Mouse (Mus musculus): Measurements from ENCODE around the gene Srd5a1. TPM values are rescaled to one million over a fixed set of nuclear protein-coding genes. Genes with fewer than 3 reads are reported as not detected.

Srd5a1 gene
- total RNA-seq, 2 experiments from 2014 or later = 6.9 to 8.5 TPM

DNA sequence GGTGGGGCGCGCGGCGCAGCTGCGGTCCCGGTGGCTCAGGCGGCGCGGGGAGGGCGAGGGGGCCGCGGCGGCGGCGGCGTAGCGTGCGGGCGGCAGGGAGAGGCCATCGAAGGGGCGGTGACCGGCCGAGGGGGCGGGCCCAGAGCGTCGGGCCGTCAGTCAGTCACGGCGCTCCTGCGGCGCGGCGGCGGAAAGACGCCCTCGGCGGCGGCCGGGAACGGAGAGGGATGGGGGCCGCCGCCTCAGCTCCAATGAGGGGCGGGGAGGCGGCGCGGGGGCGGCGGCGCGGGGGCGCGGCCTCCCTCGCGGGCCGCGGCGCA is 76.9 kb downstream of the Srd5a1 start, which contains the start of gene Tent4a:
Gene Tent4a, minus strand, starts transcription at position 284 of the 320 bp plus-strand sequence.
- TF ChIP-seq CTCF (IDR thresholded peaks at IDR 0.05) = no peak
- Histone ChIP-seq H3K27ac (peak within 1 kb of the TSS; percentile 89), H3K4me3 (peak within 1 kb of the TSS; percentile 94)
- intact Hi-C loops (cut with DNase I) = no loop called here
- no peak for DNase-seq (ENCODE audit: extremely low spot score in 1 of 2, low spot score in 2 of 2)

DNA sequence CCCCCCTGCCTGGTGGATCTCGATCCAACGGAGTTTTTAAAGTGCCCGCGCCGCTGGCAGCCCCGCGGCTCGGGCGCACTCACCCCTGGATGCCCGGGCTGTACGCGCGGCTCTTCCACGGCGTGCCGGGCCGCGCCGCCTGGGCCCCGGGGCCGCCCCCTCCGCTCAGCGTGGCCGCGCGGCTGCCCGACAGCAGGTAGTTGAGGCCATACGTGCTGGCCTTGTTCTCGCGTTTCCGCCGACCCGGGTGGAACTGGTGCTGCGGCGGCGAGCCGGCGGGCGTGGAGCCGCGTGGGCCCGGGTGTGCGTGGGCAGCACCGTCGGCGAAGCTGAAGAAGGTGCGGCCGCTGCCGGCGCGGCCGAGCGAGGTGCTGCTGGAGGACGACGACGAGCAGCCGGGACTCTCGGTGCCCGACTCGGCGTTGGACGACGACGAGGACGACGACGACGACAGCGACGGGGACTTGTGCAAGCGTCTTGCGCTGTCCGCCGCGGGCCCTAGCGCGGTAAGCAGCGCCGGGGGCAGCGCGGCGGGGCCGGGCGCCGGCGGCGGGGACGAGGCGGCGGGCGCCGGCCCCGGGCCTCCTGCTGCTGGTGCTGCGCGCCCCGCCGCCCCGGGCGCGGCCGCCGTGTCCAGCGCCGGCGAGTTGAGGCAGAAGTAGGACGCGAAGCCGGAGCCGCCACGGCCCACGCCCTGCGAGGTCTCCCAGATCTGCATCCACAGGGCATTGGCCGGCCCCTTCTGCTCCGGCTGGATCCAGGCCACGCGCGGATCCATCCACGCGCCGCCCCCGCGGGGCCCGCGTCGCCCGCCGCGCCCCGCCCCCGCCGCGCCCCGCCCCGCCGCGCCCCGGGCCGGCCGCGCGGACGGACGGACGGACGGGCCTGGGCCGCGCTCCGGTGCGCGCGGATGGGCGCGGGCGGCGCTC is 77.6 kb downstream of the Srd5a1 start, which contains the start of gene Nsun2:
Gene Nsun2, plus strand, starts transcription at position 342 of the 929 bp plus-strand sequence.
- Histone ChIP-seq H3K27ac (peak within 1 kb of the TSS; percentile 85), H3K4me3 (peak within 1 kb of the TSS; percentile 94)
- intact Hi-C loops (cut with DNase I) = no loop called here
- DNase-seq (ENCODE audit: extremely low spot score in 1 of 2, low spot score in 2 of 2) = peak; percentile 60 to 65
- no peak for TF ChIP-seq CTCF (IDR thresholded peaks at IDR 0.05)

DNA sequence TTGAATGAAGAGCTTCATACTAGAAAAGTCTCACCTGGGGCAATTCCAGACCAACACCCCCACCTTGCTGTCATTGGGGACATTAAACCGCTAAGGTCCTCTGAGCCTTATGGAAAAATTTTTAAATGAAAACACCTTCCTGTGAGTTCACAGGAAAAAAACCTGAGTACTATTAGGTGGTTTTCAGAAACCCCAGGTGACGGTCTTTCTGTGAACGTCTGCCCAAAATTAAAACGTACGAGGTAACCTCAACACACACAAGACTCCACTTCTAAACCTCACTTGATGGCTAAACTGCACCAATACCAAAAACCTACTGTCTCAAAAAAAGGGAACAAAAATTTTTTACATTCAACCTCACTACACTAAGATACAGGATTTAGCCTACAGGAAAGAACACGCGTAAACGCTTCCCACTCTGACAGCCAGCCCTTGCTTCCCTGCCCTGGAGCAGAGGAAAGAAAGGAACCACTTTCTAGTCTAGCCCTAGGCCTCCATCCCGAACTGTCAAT is 78.3 kb downstream of the Srd5a1 start:
- TF ChIP-seq CTCF (IDR thresholded peaks at IDR 0.05) = no peak; the same call in 1 of the 2 replicates
- DNase-seq (ENCODE audit: extremely low spot score in 1 of 2, low spot score in 2 of 2) = no peak
- intact Hi-C loops (cut with DNase I) = no loop called here
- peak overlapping the region; percentile 88 for H3K4me3 ChIP-seq
- H3K27ac ChIP-seq = peak overlapping the region; percentile 85

DNA sequence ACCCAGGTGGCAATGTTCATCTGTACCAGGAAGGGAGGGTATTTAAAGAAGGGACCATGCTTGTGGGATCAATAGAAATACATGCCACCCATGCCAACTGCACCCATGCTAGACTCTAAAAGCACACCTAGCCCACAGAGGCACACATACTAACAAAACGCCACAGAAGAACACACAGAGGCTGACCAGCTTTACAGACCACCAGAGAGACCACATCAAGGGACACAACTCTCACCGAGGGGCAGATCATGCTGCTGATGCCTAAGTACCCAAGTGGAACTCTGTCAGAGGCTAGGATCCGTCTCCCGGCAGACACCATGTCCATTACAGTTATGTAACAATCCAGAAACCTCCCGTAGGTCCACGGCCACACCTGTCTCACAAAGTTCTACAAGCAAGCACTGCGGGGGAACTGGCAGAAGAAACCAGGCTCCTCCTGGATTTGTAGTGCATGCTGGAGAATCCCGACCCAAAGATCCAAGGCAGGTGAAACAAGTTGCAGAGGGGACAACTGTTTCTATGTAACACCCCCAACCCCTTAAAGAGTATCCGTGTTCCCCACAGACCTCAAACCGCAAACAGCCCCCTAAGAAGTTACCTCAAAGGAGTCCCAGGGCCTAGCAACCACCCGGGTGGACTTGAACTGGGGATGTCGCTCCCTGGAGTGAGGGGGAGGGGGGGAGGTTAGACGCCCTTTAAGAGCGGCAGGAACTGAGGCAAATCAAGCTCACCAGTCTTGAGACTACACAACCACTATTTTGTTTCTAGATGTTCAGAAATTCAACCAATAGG is 78.9 kb downstream of the Srd5a1 start:
- no peak for DNase-seq (ENCODE audit: extremely low spot score in 1 of 2, low spot score in 2 of 2)
- no peak for TF ChIP-seq CTCF (IDR thresholded peaks at IDR 0.05)
- intact Hi-C loops (cut with DNase I) = no loop called here
- peak overlapping the region; percentile 85 for H3K27ac ChIP-seq
- peak overlapping the region; percentile 88 for H3K4me3 ChIP-seq

DNA sequence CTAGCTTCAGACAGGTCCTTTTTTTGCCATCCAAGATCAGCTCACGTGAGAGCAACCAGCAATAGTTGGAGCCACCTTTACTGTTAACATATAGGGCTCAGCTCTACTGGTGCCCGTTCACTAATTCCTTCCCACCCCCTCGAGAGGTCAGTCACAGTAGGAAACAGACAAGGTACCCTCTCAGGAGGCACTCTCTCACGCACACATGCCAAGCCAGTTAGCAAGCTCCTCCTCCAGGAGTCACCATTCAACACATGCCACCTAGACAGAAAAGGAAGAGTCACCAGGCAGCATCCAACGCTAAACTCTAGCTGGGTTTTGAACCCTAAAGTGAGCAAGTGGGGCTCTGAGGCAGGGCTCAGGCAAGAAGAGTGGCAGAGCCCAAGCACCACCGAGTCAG is 79.8 kb downstream of the Srd5a1 start:
- Histone ChIP-seq H3K4me3 (peak overlapping the region; percentile 88), H3K27ac (no peak overlapping the region)
- DNase-seq (ENCODE audit: extremely low spot score in 1 of 2, low spot score in 2 of 2) = no peak
- intact Hi-C loops (cut with DNase I) = no loop called here
- TF ChIP-seq CTCF (IDR thresholded peaks at IDR 0.05) = no peak

DNA sequence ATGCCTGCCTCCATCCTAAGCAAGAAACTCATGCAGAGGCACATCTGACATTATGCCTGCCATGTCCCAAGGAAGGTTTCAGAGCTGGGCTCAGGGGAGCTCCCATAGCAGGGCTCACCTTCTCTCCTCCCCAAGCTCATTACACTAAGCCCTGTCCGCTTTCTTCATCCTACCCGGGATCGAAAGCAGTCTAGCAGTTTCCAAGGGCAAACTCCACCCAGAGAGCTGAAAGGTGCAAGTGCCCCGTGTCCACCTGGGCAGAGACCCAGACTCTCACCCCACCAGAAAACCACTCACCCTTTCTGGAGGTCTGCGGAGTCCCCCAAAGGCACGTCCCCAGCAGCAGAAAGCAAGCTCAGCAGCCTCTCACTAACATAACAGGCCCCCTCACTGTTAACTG is 80.3 kb downstream of the Srd5a1 start:
- Histone ChIP-seq H3K4me3 (peak overlapping the region; percentile 88), H3K27ac (no peak overlapping the region)
- intact Hi-C loops (cut with DNase I) = no loop called here
- DNase-seq (ENCODE audit: extremely low spot score in 1 of 2, low spot score in 2 of 2) = no peak
- no peak for TF ChIP-seq CTCF (IDR thresholded peaks at IDR 0.05)

DNA sequence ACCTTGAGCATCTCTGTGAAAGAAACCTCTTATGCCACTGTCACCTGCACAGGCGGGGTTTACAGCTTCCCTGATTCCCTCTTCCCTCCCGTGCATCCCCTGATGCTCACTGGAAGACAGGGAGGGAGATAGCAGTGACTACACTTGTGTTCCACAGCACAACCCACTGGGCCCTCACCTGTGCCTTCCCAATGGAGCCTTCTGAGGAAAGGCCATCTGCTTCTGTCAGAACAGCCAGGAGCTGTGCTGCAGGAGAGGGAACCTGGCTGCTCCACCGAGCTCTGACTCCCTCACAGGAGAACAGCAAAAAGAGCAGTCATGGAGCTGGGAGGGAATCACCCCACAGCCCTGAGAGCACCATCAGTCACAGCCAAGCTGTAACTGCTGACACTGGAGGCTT is 81.1 kb downstream of the Srd5a1 start:
- no peak for DNase-seq (ENCODE audit: extremely low spot score in 1 of 2, low spot score in 2 of 2)
- intact Hi-C loops (cut with DNase I) = no loop called here
- no peak for TF ChIP-seq CTCF (IDR thresholded peaks at IDR 0.05)
- Histone ChIP-seq H3K4me3 (no peak overlapping the region), H3K27ac (no peak overlapping the region)

DNA sequence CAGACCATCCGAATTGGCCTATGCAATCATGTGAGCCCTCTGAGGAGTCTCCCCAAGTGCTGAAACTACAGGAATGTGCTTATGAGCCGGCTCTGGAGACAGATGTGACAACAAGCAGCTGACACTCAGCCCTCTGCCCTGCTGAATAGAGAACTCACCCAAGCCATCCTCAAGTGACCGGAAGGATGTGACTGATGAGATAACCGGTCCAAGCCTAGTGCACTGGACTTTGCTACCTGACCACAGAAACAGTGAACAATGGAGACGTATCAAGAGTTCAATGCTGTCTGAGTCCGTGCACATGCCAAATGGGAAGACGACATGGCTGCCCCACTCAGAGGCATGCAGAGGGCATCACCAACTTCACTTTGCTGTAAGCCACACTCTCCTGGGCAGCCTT is 82.7 kb downstream of the Srd5a1 start:
- H3K27ac ChIP-seq = no peak overlapping the region
- no peak overlapping the region for H3K4me3 ChIP-seq
- no peak for TF ChIP-seq CTCF (IDR thresholded peaks at IDR 0.05)
- no peak for DNase-seq (ENCODE audit: extremely low spot score in 1 of 2, low spot score in 2 of 2)
- intact Hi-C loops (cut with DNase I) = no loop called here

DNA sequence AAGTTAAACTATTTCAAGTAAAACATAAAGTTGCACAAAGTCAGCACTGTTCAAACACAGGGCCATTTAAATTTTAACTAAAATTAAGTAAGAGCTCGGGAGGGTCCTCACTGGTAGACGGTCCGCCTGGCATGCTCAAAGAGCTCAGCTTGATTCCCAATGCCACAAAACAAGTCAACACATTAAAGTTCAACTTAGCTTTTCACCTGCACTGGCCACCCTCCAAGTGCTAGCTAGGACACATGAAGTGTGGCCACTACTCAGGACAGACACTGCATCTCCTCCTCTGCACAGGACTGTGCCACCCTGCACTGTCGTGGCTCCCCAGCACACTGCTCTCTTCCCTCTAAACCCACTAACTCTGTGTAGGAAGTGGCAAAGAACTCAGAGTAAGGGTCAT is 85.4 kb downstream of the Srd5a1 start:
- Histone ChIP-seq H3K4me3 (no peak overlapping the region), H3K27ac (no peak overlapping the region)
- intact Hi-C loops (cut with DNase I) = no loop called here
- TF ChIP-seq CTCF (IDR thresholded peaks at IDR 0.05) = no peak
- no peak for DNase-seq (ENCODE audit: extremely low spot score in 1 of 2, low spot score in 2 of 2)

DNA sequence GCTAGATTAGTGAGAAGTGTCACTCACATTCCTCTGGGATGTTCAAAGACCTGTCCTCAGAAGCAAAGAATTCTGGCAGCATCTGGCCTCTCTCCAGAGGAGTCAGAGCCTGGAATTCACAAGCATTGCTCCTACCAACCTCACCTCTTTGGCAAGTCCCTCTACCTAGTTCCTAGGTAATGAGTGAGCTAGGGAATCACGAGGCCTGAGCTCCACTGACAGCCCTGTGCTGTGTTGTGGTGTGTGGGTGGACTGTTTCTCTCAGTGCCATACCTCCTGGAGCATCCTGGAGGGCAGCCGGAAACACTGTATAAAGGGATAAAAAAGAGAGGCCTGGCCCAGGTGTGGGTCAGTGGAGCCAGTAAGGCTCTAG is 87.1 kb downstream of the Srd5a1 start:
- H3K4me3 ChIP-seq = no peak overlapping the region
- intact Hi-C loops (cut with DNase I) = no loop called here
- H3K27ac ChIP-seq = peak overlapping the region; percentile 63
- no peak for TF ChIP-seq CTCF (IDR thresholded peaks at IDR 0.05)
- DNase-seq (ENCODE audit: extremely low spot score in 1 of 2, low spot score in 2 of 2) = no peak

Other genes starting within 250 kb of the Srd5a1 start
- 10 to 100 TPM; 83.2 to 93.0 TPM for gene Nsun2, start 77.7 kb downstream of the Srd5a1 start, total RNA-seq (2021)
- gene Tent4a, start 76.8 kb downstream of the Srd5a1 start, total RNA-seq (2021) = 10 to 100 TPM; 46.5 to 48.2 TPM
- gene Ube2ql1, start 128.4 kb upstream of the Srd5a1 start, total RNA-seq (2021) = 100 to 1,000 TPM; 220 to 221 TPM
- gene Med10, start 191.0 kb upstream of the Srd5a1 start, total RNA-seq (2021) = 10 to 100 TPM; 47.4 to 50.6 TPM